Mouse (Mus musculus): ENCODE measurements around the gene Exoc6. TPM values are rescaled to one million over a fixed set of nuclear protein-coding genes. Genes with fewer than 3 reads are reported as not detected.

Exoc6 gene
- polyA plus RNA-seq, 1 experiment: 4.5 TPM

DNA sequence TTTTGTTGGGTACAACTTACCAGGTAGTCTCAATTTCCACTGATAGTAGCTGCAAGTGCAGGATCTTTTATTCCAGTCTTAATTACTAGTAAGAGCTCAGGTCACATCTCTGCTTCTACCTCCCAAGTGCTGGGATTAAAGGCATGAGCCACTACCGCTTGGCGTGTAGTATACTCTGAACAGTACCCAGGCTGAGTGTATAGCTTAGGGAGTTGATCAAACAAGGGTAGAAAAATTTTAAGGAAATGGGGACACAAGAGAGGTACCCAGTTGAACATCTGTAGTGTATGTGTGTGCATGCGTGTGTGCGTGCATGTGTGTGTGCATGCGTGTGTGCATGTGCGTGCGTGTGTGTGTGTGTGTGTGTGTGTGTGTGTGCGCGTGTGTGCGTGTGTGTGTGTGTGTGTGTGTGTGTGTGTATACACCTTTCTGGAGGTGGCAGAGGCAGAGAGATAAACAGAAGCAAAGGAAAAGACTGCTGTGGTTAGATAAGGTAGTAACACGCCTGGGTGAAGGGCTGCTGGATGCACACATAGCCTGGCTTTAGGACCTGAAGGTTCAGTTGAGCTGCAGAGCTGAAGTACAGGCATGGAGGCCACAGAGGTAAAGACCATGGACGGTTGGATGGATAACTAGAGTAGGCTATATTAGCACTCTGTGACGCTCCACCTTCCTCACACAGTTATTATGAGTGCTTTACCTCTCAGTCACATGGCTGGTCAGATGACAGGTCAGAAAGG is 117.8 kb downstream of the Exoc6 start:
- H3K4me2 ChIP-seq (ENCODE audit: low read depth): no peak overlapping the region
- TF ChIP-seq MAX (IDR thresholded peaks at IDR 0.05; ENCODE audit: low read depth): no peak
- TF ChIP-seq USF1 (IDR thresholded peaks at IDR 0.05; ENCODE audit: low read depth): no peak
- no peak for TF ChIP-seq MYOD1 (IDR thresholded peaks at IDR 0.05; ENCODE audit: control insufficient read depth in 1 of 3, insufficient read length in 2 of 3, low read depth in 2 of 3)
- TF ChIP-seq SRF (IDR thresholded peaks at IDR 0.05; ENCODE audit: control insufficient read depth, insufficient read length, low read depth): no peak
- TF ChIP-seq E2F4 (IDR thresholded peaks at IDR 0.05; ENCODE audit: insufficient read depth): no peak
- no peak for TF ChIP-seq TCF3 (IDR thresholded peaks at IDR 0.05; ENCODE audit: insufficient read length, low read depth)
- no peak for TF ChIP-seq CEBPB (IDR thresholded peaks at IDR 0.05; ENCODE audit: insufficient read depth, poor library complexity, severe bottlenecking)
- no peak for TF ChIP-seq TCF12 (IDR thresholded peaks at IDR 0.05; ENCODE audit: insufficient read depth, poor library complexity, severe bottlenecking)
- TF ChIP-seq POLR2AphosphoS2 (IDR thresholded peaks at IDR 0.05; ENCODE audit: insufficient read length, low read depth): no peak
- TF ChIP-seq POLR2A (IDR thresholded peaks at IDR 0.05; ENCODE audit: insufficient read length, low read depth): no peak
- no peak for TF ChIP-seq MYOG (IDR thresholded peaks at IDR 0.05; ENCODE audit: control insufficient read depth in 1 of 3, insufficient read depth in 1 of 3, insufficient read length in 2 of 3, low read depth in 2 of 3)
- no peak for TF ChIP-seq REST (IDR thresholded peaks at IDR 0.05; ENCODE audit: insufficient read depth, insufficient read length)

DNA sequence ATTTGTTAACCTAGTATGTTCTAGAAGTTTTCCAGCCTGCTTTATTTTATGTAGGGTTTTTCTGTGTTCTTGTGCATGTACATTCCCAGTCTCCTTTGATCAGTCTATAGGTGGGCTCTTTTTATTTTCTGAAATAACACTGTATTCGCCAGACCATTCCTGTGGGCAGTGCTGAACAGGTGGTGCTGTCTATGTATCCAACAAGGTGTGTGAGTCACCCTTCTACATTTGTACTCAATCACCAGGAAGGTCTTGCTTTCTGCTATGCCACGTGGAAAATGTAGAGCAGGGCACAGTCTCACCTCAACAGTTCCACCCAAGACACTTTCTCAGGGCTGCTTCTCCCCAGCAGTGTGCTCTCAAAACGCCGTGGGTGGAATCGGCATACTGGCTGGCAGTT is 118.4 kb downstream of the Exoc6 start:
- Histone ChIP-seq H3ac (ENCODE audit: control insufficient read depth, insufficient read length) (no peak overlapping the region), H3K4me3 (no peak overlapping the region), H3K79me2 (ENCODE audit: control insufficient read depth, insufficient read depth) (no peaks in the 10 kb centered on the region), H3K27me3 (ENCODE audit: control insufficient read depth, insufficient read depth, insufficient read length) (no peaks in the 10 kb centered on the region), H3K4me2 (ENCODE audit: low read depth) (no peak overlapping the region), H3K36me3 (ENCODE audit: control insufficient read depth, insufficient read depth) (no peaks in the 10 kb centered on the region)
- TF ChIP-seq MYOD1 (IDR thresholded peaks at IDR 0.05; ENCODE audit: control insufficient read depth in 1 of 3, insufficient read length in 2 of 3, low read depth in 2 of 3): peak in 1 of 3 experiments; percentile 51
- no peak for TF ChIP-seq POLR2AphosphoS2 (IDR thresholded peaks at IDR 0.05; ENCODE audit: insufficient read length, low read depth)

More for the DNA sequence above, 117.8 kb downstream of the Exoc6 start:
- H3K27me3 ChIP-seq (ENCODE audit: control insufficient read depth, insufficient read depth, insufficient read length): no peaks in the 10 kb centered on the region
- H3K36me3 ChIP-seq (ENCODE audit: control insufficient read depth, insufficient read depth): no peaks in the 10 kb centered on the region
- H3ac ChIP-seq (ENCODE audit: control insufficient read depth, insufficient read length): no peak overlapping the region
- no peaks in the 10 kb centered on the region for H3K79me2 ChIP-seq (ENCODE audit: control insufficient read depth, insufficient read depth)
- H3K4me3 ChIP-seq: no peak overlapping the region

GRCm38 (mm10) chr19:37669486-37669885 is 119.3 kb downstream of the Exoc6 start:
- Histone ChIP-seq H3K27me3 (ENCODE audit: control insufficient read depth, insufficient read depth, insufficient read length) (no peaks in the 10 kb centered on the region), H3K4me2 (ENCODE audit: low read depth) (no peak overlapping the region), H3K4me3 (no peak overlapping the region), H3ac (ENCODE audit: control insufficient read depth, insufficient read length) (no peak overlapping the region), H3K79me2 (ENCODE audit: control insufficient read depth, insufficient read depth) (no peaks in the 10 kb centered on the region), H3K36me3 (ENCODE audit: control insufficient read depth, insufficient read depth) (no peaks in the 10 kb centered on the region)
- no peak for TF ChIP-seq MYOD1 (IDR thresholded peaks at IDR 0.05; ENCODE audit: control insufficient read depth in 1 of 3, insufficient read length in 2 of 3, low read depth in 2 of 3)
- no peak for TF ChIP-seq MAX (IDR thresholded peaks at IDR 0.05; ENCODE audit: low read depth)
- TF ChIP-seq CEBPB (IDR thresholded peaks at IDR 0.05; ENCODE audit: insufficient read depth, poor library complexity, severe bottlenecking): no peak
- TF ChIP-seq E2F4 (IDR thresholded peaks at IDR 0.05; ENCODE audit: insufficient read depth): no peak
- TF ChIP-seq USF1 (IDR thresholded peaks at IDR 0.05; ENCODE audit: low read depth): no peak

DNA sequence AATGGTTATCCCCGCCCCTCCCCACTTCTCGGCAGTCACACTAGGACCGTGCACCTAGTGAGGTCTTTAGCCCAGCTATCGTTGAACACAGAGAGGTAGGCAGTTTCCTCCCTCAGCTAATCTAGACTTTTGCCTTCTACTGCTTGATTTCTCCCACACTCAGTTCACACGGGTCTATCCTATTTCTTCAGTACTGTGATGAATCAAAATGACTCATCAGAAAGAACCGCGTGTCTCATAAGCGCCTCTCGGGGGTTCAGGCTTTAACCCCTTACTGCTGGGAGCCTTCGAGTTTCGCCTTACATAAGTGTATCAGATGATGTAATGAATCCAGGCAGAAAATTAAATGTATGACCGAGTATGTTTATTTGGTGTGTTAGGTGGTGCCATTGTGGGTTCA is 123.2 kb downstream of the Exoc6 start:
- Histone ChIP-seq H3K36me3 (ENCODE audit: control insufficient read depth, insufficient read depth) (no peaks in the 10 kb centered on the region), H3K79me2 (ENCODE audit: control insufficient read depth, insufficient read depth) (no peaks in the 10 kb centered on the region), H3ac (ENCODE audit: control insufficient read depth, insufficient read length) (no peak overlapping the region), H3K4me3 (no peak overlapping the region), H3K4me2 (ENCODE audit: low read depth) (peak overlapping the region; percentile 83), H3K27me3 (ENCODE audit: control insufficient read depth, insufficient read depth, insufficient read length) (no peaks in the 10 kb centered on the region)
- TF ChIP-seq REST (IDR thresholded peaks at IDR 0.05; ENCODE audit: insufficient read depth, insufficient read length) (no peak), TCF3 (IDR thresholded peaks at IDR 0.05; ENCODE audit: insufficient read length, low read depth) (no peak), E2F4 (IDR thresholded peaks at IDR 0.05; ENCODE audit: insufficient read depth) (no peak), MYOD1 (IDR thresholded peaks at IDR 0.05; ENCODE audit: control insufficient read depth in 1 of 3, insufficient read length in 2 of 3, low read depth in 2 of 3) (no peak), USF1 (IDR thresholded peaks at IDR 0.05; ENCODE audit: low read depth) (no peak), SRF (IDR thresholded peaks at IDR 0.05; ENCODE audit: control insufficient read depth, insufficient read length, low read depth) (no peak), CEBPB (IDR thresholded peaks at IDR 0.05; ENCODE audit: insufficient read depth, poor library complexity, severe bottlenecking) (no peak), MAX (IDR thresholded peaks at IDR 0.05; ENCODE audit: low read depth) (no peak), TCF12 (IDR thresholded peaks at IDR 0.05; ENCODE audit: insufficient read depth, poor library complexity, severe bottlenecking) (no peak), POLR2A (IDR thresholded peaks at IDR 0.05; ENCODE audit: insufficient read length, low read depth) (no peak), MYOG (IDR thresholded peaks at IDR 0.05; ENCODE audit: control insufficient read depth in 1 of 3, insufficient read depth in 1 of 3, insufficient read length in 2 of 3, low read depth in 2 of 3) (no peak)

DNA sequence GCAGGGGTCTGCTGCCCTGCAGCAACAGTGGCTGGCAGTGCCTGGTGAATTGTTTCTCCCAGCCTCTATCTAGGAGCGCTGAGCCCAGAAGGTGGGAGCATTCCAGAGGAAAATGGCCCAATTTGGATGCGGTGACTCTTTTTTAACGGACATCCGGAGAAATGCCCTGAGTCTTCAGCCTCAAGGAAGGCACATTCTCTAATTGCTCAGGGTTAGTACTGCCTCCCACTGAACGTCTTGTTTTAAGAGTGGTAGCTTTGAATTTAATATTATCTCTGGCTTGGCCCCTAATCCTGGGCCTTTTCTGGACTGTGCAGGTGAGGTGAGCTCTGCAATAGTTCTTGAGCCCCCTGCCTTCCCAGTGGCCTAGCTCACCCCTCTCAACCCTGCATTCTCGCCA is 135.1 kb downstream of the Exoc6 start, which contains the start of gene Cyp26c1:
Cyp26c1 (plus strand) TSS at position 301 of the 400 bp plus-strand sequence.
- no peak within 1 kb of the TSS for H3K4me2 ChIP-seq (ENCODE audit: low read depth)
- TF ChIP-seq MYOG (IDR thresholded peaks at IDR 0.05; ENCODE audit: control insufficient read depth in 1 of 3, insufficient read depth in 1 of 3, insufficient read length in 2 of 3, low read depth in 2 of 3) (no peak), MAX (IDR thresholded peaks at IDR 0.05; ENCODE audit: low read depth) (no peak), MYOD1 (IDR thresholded peaks at IDR 0.05; ENCODE audit: control insufficient read depth in 1 of 3, insufficient read length in 2 of 3, low read depth in 2 of 3) (no peak), E2F4 (IDR thresholded peaks at IDR 0.05; ENCODE audit: insufficient read depth) (no peak), POLR2A (IDR thresholded peaks at IDR 0.05; ENCODE audit: insufficient read length, low read depth) (no peak), TCF12 (IDR thresholded peaks at IDR 0.05; ENCODE audit: insufficient read depth, poor library complexity, severe bottlenecking) (no peak), POLR2AphosphoS2 (IDR thresholded peaks at IDR 0.05; ENCODE audit: insufficient read length, low read depth) (no peak), CEBPB (IDR thresholded peaks at IDR 0.05; ENCODE audit: insufficient read depth, poor library complexity, severe bottlenecking) (no peak), USF1 (IDR thresholded peaks at IDR 0.05; ENCODE audit: low read depth) (no peak), SRF (IDR thresholded peaks at IDR 0.05; ENCODE audit: control insufficient read depth, insufficient read length, low read depth) (no peak), TCF3 (IDR thresholded peaks at IDR 0.05; ENCODE audit: insufficient read length, low read depth) (no peak), REST (IDR thresholded peaks at IDR 0.05; ENCODE audit: insufficient read depth, insufficient read length) (no peak)
- no peaks in the 10 kb centered on the region for H3K27me3 ChIP-seq (ENCODE audit: control insufficient read depth, insufficient read depth, insufficient read length)
- no peaks in the 10 kb centered on the region for H3K79me2 ChIP-seq (ENCODE audit: control insufficient read depth, insufficient read depth)
- no peaks in the 10 kb centered on the region for H3K36me3 ChIP-seq (ENCODE audit: control insufficient read depth, insufficient read depth)
- no peak within 1 kb of the TSS for H3ac ChIP-seq (ENCODE audit: control insufficient read depth, insufficient read length)
- H3K4me3 ChIP-seq: no peak within 1 kb of the TSS

Data from myocyte (in vitro differentiated cells).